ENCODE assay signal across 10 mouse cellular contexts in the genomic region with DNA sequence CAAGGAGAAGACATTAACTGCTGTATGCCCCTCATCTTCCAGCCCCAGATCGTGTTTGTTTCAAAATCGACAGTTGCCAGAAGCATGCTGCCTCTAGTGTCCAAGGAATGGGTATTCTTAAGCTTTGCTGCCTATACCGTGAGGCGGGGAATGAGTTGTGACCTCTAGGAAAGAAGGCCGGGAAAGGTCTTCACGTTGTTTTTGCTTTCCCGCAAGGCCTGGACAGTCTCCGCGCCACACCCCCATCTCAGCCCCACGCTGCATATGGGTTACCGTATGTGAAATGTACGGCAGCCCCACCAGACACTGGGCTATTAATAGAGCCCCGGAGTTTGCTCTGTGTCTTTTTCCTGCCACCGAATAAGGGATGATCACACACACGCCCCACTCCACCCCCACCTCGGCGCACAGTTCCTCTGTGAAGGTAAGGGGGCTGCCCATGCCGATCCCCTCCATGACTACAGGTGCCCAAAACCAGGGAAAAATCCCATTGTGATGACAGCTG. TPM values are rescaled to one million over a fixed set of nuclear protein-coding genes. Genes with fewer than 3 reads are reported as not detected.
DNase-seq lines count a peak whose midpoint lies in the region; TF ChIP-seq lines count a peak whose summit lies in the region.
"Had no signal": no experiment of that assay in that cellular context is flagged by ENCODE, and none has a peak within 500 bp of the region (broad histone marks: within the 10 kb centered on the region; RNA-seq: fewer than 3 reads in every experiment).

No protein-coding gene starts in this region.

- intact Hi-C loops in heart, postnatal 10 days (cut with DNase I), result no loop called here

- H3K4me1 ChIP-seq in heart, embryonic 10.5 days, result peaks cover 57% of the 10 kb centered on the region
- peaks cover 2% of the 10 kb centered on the region; the same call in 1 of the 2 replicates for H3K4me1 ChIP-seq in cerebellum, adult 2 months (ENCODE audit: control insufficient read depth, insufficient read depth, low read length)
- peaks cover 38% of the 10 kb centered on the region for H3K4me1 ChIP-seq in limb, embryonic 10.5 days

- no peak for DNase-seq in heart, embryonic 10.5 days (ENCODE audit: low spot score)
- no peak for DNase-seq in heart, adult 18-20 months
- DNase-seq in cerebellum, adult 2 months, result peak; percentile 62 to 67
- DNase-seq in heart, postnatal 10 days, result peak; percentile 1 to 9
- no peak for DNase-seq in limb, embryonic 10.5 days (ENCODE audit: low spot score)
- DNase-seq in right cerebral cortex, postnatal 4 days, result peak; percentile 42
- DNase-seq in adrenal gland, postnatal 14 days, result no peak
- DNase-seq in adrenal gland, adult 2 months, result no peak

- no peaks in the 10 kb centered on the region for H3K36me3 ChIP-seq in heart, embryonic 10.5 days
- H3K36me3 ChIP-seq in limb, embryonic 10.5 days, result no peaks in the 10 kb centered on the region

- 1% methylated on average over 18 of the region's 18 CpGs for WGBS in heart, embryonic 10.5 days
- under 1% methylated on average over 18 of the region's 18 CpGs for WGBS in cerebellum, adult 2 months
- 2% methylated on average over 18 of the region's 18 CpGs for WGBS in limb, embryonic 10.5 days

- H3K4me3 ChIP-seq in heart, embryonic 10.5 days, result peak overlapping the region; percentile 67
- H3K4me3 ChIP-seq in cerebellum, adult 2 months (replicated peaks; ENCODE audit: insufficient read depth, low read depth, low read length), result peak overlapping the region; percentile 69
- peak overlapping the region; percentile 58 for H3K4me3 ChIP-seq in limb, embryonic 10.5 days

- no peak for TF ChIP-seq POLR2A in cerebellum, adult 2 months (IDR thresholded peaks at IDR 0.05; ENCODE audit: borderline replicate concordance, insufficient read depth, low read length)

- no peaks in the 10 kb centered on the region for H3K9me3 ChIP-seq in heart, embryonic 10.5 days
- no peaks in the 10 kb centered on the region for H3K9me3 ChIP-seq in limb, embryonic 10.5 days (replicated peaks)

- H3K27ac ChIP-seq in heart, embryonic 10.5 days, result peak overlapping the region; percentile 79
- H3K27ac ChIP-seq in cerebellum, adult 2 months (ENCODE audit: insufficient read depth, low read length), result peak overlapping the region; percentile 14
- H3K27ac ChIP-seq in limb, embryonic 10.5 days, result no peak overlapping the region

- peak; percentile 16; the same call in 1 of the 2 replicates for TF ChIP-seq CTCF in cerebellum, adult 2 months (IDR thresholded peaks at IDR 0.05; ENCODE audit: borderline replicate concordance, insufficient read depth, low read depth, low read length)

- H3K27me3 ChIP-seq in heart, embryonic 10.5 days (ENCODE audit: insufficient read depth, poor library complexity, severe bottlenecking), result peaks cover 78% of the 10 kb centered on the region
- H3K27me3 ChIP-seq in cerebellum, adult 2 months (ENCODE audit: control insufficient read depth, insufficient read depth, low read length), result no peaks in the 10 kb centered on the region; the same call in 1 of the 2 replicates
- H3K27me3 ChIP-seq in limb, embryonic 10.5 days (ENCODE audit: low read depth, poor library complexity, severe bottlenecking), result peaks cover 98% of the 10 kb centered on the region

RNA-seq across cellular contexts. Expression of a gene that starts 2.0 kb away (rescaled TPM):
- polyA plus RNA-seq in heart, embryonic 10.5 days (2016; fragmentation: Nextera tagmentation; extraction: Ambion mirVana), result 2.0 and 2.9 TPM in 2 replicates
- total RNA-seq in heart, adult 18-20 months (2021), result not detected
- polyA plus RNA-seq in cerebellum, adult 2 months (2012; rRNA removed), result 49.0 and 49.3 TPM in 2 replicates
- not detected for total RNA-seq in heart, postnatal 10 days (2021)
- polyA plus RNA-seq in limb, embryonic 10.5 days (2016; fragmentation: Nextera tagmentation; extraction: Ambion mirVana), result not detected in 2 replicates
- 0.11 TPM in 1 of 2 replicates, not detected in the other for total RNA-seq in adrenal gland, postnatal 14 days (2021)
- not detected for total RNA-seq in adrenal gland, adult 2 months (2021)
- polyA plus RNA-seq in adrenal gland, adult 2 months (2012; rRNA removed), result not detected in 2 replicates
- total RNA-seq: CH12.LX; neutrophil, adult 5-6 weeks had no signal

Comparison
In these comparisons a context has a peak if more than half of its experiments do, and no peak if none do; other contexts are left out.
1. DNase-seq: peak in cerebellum, adult 2 months (2 of 2), heart, postnatal 10 days (2 of 2) and right cerebral cortex, postnatal 4 days (single experiment); none in heart, embryonic 10.5 days (single experiment), heart, adult 18-20 months (0 of 2), limb, embryonic 10.5 days (single experiment), adrenal gland, postnatal 14 days (single experiment) and adrenal gland, adult 2 months (single experiment).
2. Peak in every context shown above with its lines, with median percentiles within 50 percentile points of each other: H3K4me3 ChIP-seq.